Mouse (Mus musculus): ENCODE results near the gene Ddost. TPM values are rescaled to one million over a fixed set of nuclear protein-coding genes. Genes with fewer than 3 reads are reported as not detected.
A peak's percentile ranks its signal among the peaks of the same experiment; 100 is the strongest.

The Ddost gene
- polyA plus RNA-seq, 1 experiment from 2014 or later = 379 TPM

DNA sequence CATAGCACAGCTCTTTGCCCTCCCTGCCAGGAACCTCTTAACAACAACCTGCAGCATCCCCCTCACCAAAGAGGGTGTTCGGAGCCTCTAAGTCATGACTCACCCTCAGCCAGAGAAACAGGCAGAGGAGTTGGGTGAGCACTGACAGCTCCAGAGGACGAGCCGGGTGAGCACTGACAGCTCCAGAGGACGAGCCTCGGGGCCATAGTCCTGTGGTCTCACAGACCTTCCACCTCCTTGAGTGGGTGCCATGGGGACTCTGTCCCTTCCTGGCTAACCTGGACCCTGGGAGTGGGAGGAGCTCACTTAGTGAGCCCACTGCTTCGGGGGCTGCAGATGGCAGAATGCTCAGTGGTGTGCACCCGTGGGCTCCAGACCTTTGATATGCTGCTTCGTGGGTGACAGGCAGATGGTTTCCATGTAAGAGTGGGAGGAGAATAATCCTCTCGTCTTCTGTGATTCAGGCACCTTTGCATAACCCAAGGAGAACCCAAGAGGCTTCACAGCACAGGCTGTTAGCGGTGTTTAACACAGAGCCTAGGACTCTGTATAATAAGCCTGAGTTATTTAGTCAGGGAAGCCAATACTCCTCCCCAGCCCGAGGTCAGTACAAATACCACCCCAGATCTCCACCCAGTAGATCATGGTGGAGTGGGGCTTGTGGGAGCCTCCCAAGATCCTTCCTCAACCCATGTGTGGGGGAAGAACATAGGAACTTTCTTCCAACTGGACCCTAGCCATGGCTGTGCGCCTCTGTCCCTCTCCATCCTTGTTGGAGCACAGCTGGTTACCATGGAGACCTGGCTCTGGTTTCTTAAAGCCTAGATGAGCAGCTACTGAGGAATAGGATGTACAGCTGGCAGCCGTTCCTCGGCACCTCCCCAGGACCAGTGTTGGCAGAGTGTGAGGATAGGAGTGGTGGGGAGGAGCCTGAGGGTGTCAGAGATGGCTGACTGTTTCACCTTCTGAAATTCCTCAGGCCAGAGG lies 32.2 kb upstream of the Ddost start:
- 33% methylated on average over 14 of the region's 14 CpGs for WGBS

GRCm38 (mm10) chr4:138278346-138278745 lies 26.2 kb upstream of the Ddost start:
- no peaks in the 10 kb centered on the region for H3K4me1 ChIP-seq (ENCODE audit: insufficient read depth)
- no peaks in the 10 kb centered on the region for H3K27me3 ChIP-seq (ENCODE audit: insufficient read depth, low read length)
- H3K4me3 ChIP-seq (ENCODE audit: low read depth, low read length) = no peak overlapping the region
- no peaks in the 10 kb centered on the region for H3K9me3 ChIP-seq (ENCODE audit: low read depth, low read length)
- H3K27ac ChIP-seq (ENCODE audit: low read depth) = no peak overlapping the region
- DNase-seq = no peak
- H3K4me2 ChIP-seq = no peak overlapping the region
- ATAC-seq (ENCODE audit: insufficient read depth) = no peak
- H3K36me3 ChIP-seq (ENCODE audit: insufficient read depth) = no peaks in the 10 kb centered on the region
- no peak for TF ChIP-seq CTCF (IDR thresholded peaks at IDR 0.05; ENCODE audit: low read depth)
- no peak overlapping the region for H3K9ac ChIP-seq
- 69% methylated on average over 7 of the region's 7 CpGs for WGBS

More for the DNA sequence above, 32.2 kb upstream of the Ddost start:
- H3K9me3 ChIP-seq (ENCODE audit: low read depth, low read length) = no peaks in the 10 kb centered on the region
- H3K4me2 ChIP-seq = peak overlapping the region; percentile 7; the same call in 1 of the 2 replicates
- peaks cover 11% of the 10 kb centered on the region for H3K4me1 ChIP-seq (ENCODE audit: insufficient read depth)
- DNase-seq = peak; percentile 99
- no peak; the same call in 1 of the 2 replicates for TF ChIP-seq CTCF (IDR thresholded peaks at IDR 0.05; ENCODE audit: low read depth)
- peak; percentile 97 for ATAC-seq (ENCODE audit: insufficient read depth)
- H3K27me3 ChIP-seq (ENCODE audit: insufficient read depth, low read length) = no peaks in the 10 kb centered on the region
- no peak overlapping the region for H3K4me3 ChIP-seq (ENCODE audit: low read depth, low read length)
- H3K9ac ChIP-seq = no peak overlapping the region
- peak overlapping the region; percentile 51; the same call in 1 of the 2 replicates for H3K27ac ChIP-seq (ENCODE audit: low read depth)
- H3K36me3 ChIP-seq (ENCODE audit: insufficient read depth) = no peaks in the 10 kb centered on the region

DNA sequence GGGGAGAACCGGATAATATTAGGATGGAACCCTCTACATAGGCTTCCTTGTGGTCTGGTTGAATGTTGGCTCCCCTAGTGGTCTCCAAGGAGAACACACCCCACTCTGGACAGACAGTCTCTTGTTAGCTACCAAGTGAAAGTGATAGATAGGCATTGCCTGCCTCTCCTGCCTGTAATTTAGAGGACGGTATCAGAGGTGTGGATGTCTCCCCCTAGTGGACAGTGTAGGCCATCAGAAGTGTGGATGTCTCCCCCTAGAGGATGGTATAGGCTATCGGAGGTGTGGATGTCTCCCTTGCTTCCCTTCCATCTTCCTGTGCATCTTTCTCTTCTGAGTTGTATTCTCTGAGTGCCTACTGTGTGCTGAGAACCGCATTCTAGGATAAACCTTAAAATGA lies 21.7 kb upstream of the Ddost start:
- H3K4me2 ChIP-seq = no peak overlapping the region
- H3K4me3 ChIP-seq (ENCODE audit: low read depth, low read length) = no peak overlapping the region
- no peaks in the 10 kb centered on the region for H3K36me3 ChIP-seq (ENCODE audit: insufficient read depth)
- peak; percentile 70 for ATAC-seq (ENCODE audit: insufficient read depth)
- no peaks in the 10 kb centered on the region for H3K4me1 ChIP-seq (ENCODE audit: insufficient read depth)
- H3K9me3 ChIP-seq (ENCODE audit: low read depth, low read length) = no peaks in the 10 kb centered on the region
- peak; percentile 91 for DNase-seq
- 25% methylated on average over 4 of the region's 4 CpGs for WGBS
- H3K27ac ChIP-seq (ENCODE audit: low read depth) = no peak overlapping the region
- peak; percentile 100 for TF ChIP-seq CTCF (IDR thresholded peaks at IDR 0.05; ENCODE audit: low read depth)
- no peaks in the 10 kb centered on the region for H3K27me3 ChIP-seq (ENCODE audit: insufficient read depth, low read length)
- no peak overlapping the region for H3K9ac ChIP-seq

DNA sequence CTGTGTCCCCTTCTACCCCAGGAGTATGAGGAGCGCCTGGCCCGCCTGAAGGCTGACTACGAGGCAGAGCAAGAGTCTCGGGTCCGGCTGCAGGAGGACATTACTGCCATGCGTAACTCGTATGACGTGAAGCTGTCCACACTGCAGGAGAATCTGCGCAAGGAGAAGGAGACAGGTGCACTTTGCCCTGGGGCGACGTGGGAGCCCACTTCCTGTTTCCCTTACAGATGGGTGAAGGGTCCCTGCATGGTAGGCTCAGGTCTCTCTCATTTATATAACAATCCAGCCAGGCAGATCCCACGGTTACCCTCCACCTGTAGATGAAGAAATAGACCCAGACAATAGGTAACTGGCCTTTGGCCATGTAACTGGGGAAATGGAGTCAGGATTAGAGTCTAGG lies 18.1 kb upstream of the Ddost start:
- H3K4me1 ChIP-seq (ENCODE audit: insufficient read depth) = no peaks in the 10 kb centered on the region
- no peak overlapping the region for H3K9ac ChIP-seq
- H3K36me3 ChIP-seq (ENCODE audit: insufficient read depth) = no peaks in the 10 kb centered on the region
- DNase-seq (no peak), ATAC-seq (ENCODE audit: insufficient read depth) (no peak)
- TF ChIP-seq CTCF (IDR thresholded peaks at IDR 0.05; ENCODE audit: low read depth) = no peak
- H3K4me2 ChIP-seq = no peak overlapping the region
- WGBS = 78% methylated on average over 12 of the region's 12 CpGs
- H3K27ac ChIP-seq (ENCODE audit: low read depth) = no peak overlapping the region
- H3K4me3 ChIP-seq (ENCODE audit: low read depth, low read length) = no peak overlapping the region
- no peaks in the 10 kb centered on the region for H3K27me3 ChIP-seq (ENCODE audit: insufficient read depth, low read length)
- no peaks in the 10 kb centered on the region for H3K9me3 ChIP-seq (ENCODE audit: low read depth, low read length)

- no peak overlapping the region for H3K9ac ChIP-seq
- WGBS = 79% methylated on average over 7 of the region's 7 CpGs
- H3K4me1 ChIP-seq (ENCODE audit: insufficient read depth) = no peaks in the 10 kb centered on the region
- H3K36me3 ChIP-seq (ENCODE audit: insufficient read depth) = no peaks in the 10 kb centered on the region
- H3K9me3 ChIP-seq (ENCODE audit: low read depth, low read length) = no peaks in the 10 kb centered on the region
- no peak overlapping the region for H3K27ac ChIP-seq (ENCODE audit: low read depth)
- TF ChIP-seq CTCF (IDR thresholded peaks at IDR 0.05; ENCODE audit: low read depth) = no peak
- H3K4me2 ChIP-seq = no peak overlapping the region
- no peaks in the 10 kb centered on the region for H3K27me3 ChIP-seq (ENCODE audit: insufficient read depth, low read length)
- ATAC-seq (ENCODE audit: insufficient read depth) (no peak), DNase-seq (no peak)
- H3K4me3 ChIP-seq (ENCODE audit: low read depth, low read length) = no peak overlapping the region
Observed at GRCm38 (mm10) chr4:138288691-138289090, 15.8 kb upstream of the Ddost start.

DNA sequence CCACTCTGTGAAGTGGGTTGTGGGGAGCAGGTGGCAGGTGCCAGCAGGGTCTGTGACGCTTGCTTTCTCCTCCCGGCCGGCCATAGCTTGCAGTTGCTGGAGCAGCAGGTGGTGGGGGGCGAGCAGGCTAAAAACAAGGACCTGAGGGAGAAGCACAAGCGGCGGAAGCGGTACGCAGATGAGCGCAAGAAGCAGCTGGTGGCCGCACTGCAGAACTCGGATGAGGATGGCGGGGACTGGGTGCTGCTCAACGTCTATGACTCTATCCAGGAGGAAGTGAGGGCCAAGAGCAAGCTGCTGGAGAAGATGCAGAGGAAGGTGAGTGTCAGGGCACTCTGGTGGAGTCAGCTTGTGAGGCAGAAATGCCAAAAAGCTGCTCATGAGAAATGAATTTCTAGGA lies 12.5 kb upstream of the Ddost start:
- H3K4me3 ChIP-seq (ENCODE audit: low read depth, low read length) = no peak overlapping the region
- DNase-seq (no peak), ATAC-seq (ENCODE audit: insufficient read depth) (no peak)
- no peak overlapping the region for H3K4me2 ChIP-seq
- H3K36me3 ChIP-seq (ENCODE audit: insufficient read depth) = no peaks in the 10 kb centered on the region
- no peak for TF ChIP-seq CTCF (IDR thresholded peaks at IDR 0.05; ENCODE audit: low read depth)
- no peak overlapping the region for H3K27ac ChIP-seq (ENCODE audit: low read depth)
- WGBS = 86% methylated on average over 13 of the region's 13 CpGs
- no peaks in the 10 kb centered on the region for H3K9me3 ChIP-seq (ENCODE audit: low read depth, low read length)
- H3K27me3 ChIP-seq (ENCODE audit: insufficient read depth, low read length) = no peaks in the 10 kb centered on the region
- H3K4me1 ChIP-seq (ENCODE audit: insufficient read depth) = no peaks in the 10 kb centered on the region
- no peak overlapping the region for H3K9ac ChIP-seq

DNA sequence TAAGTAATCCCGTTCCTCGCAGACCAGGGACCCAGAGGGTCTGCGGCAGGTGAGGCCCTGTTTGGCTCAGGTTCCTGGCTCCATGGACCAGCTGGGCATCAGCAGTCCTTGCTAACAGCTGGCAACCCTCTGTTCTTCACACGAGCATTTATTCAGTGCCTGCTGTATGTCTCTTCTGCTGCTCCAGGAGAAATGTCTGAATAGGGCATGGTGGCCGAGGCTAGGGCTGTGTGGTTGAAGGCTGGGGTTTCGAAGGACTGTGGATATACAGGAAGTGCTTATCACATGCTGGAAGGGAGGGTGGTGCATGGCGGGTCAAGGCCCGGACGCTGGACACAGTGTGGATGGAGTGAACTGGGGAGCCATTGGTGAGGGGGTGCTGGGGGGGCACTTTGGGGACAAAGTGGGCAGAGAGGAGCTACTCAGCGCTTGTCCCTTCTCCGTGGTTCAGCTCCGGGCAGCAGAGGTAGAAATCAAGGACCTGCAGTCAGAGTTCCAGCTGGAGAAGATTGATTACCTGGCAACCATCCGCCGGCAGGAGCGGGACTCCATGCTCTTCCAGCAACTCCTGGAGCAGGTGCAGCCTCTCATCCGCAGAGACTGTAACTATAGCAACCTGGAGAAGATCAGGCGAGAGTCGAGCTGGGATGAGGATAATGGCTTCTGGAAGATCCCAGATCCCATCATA lies 11.1 kb upstream of the Ddost start:
- no peak overlapping the region for H3K27ac ChIP-seq (ENCODE audit: low read depth)
- no peak overlapping the region for H3K4me2 ChIP-seq
- H3K4me1 ChIP-seq (ENCODE audit: insufficient read depth) = no peaks in the 10 kb centered on the region
- no peaks in the 10 kb centered on the region for H3K36me3 ChIP-seq (ENCODE audit: insufficient read depth)
- no peaks in the 10 kb centered on the region for H3K27me3 ChIP-seq (ENCODE audit: insufficient read depth, low read length)
- no peak for TF ChIP-seq CTCF (IDR thresholded peaks at IDR 0.05; ENCODE audit: low read depth)
- no peak overlapping the region for H3K4me3 ChIP-seq (ENCODE audit: low read depth, low read length)
- 61% methylated on average over 18 of the region's 18 CpGs for WGBS
- no peak overlapping the region for H3K9ac ChIP-seq
- DNase-seq (no peak), ATAC-seq (ENCODE audit: insufficient read depth) (no peak)
- H3K9me3 ChIP-seq (ENCODE audit: low read depth, low read length) = no peaks in the 10 kb centered on the region
